Comparison of ENCODE assay signal across 29 mouse cellular contexts in the genomic region with DNA sequence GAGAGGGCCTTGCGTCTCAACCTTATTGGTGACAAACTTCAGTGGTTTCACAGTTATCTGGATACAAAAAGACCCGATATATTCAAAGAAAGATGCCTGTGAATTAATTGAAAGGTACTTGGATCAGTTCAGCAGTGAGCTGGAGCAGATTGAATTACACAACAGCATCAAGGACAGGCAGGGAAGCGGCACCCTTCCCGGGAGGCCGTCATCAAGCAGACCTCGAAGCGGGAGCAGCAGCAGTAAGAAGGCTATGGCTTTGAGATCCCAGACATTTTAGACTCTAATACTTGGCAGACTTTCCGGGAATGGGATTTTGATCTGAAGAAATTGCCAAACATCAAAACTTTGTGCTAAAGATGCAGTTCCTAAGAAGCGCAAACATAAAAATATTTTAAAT. TPM values are rescaled to one million over a fixed set of nuclear protein-coding genes. Genes with fewer than 3 reads are reported as not detected.
"Had no signal": no experiment of that assay in that cellular context is flagged by ENCODE, and none has a peak within 500 bp of the region (broad histone marks: within the 10 kb centered on the region; RNA-seq: fewer than 3 reads in every experiment).

No protein-coding gene starts in this region.

- ATAC-seq: liver, postnatal 0 days; lung, postnatal 0 days had no signal

- H3K36me3 ChIP-seq: limb, embryonic 12.5 days; limb, embryonic 15.5 days; midbrain, embryonic 10.5 days had no signal

- H3K4me3 ChIP-seq: limb, embryonic 12.5 days; limb, embryonic 15.5 days; megakaryocyte, embryonic 14.5 days; midbrain, embryonic 10.5 days had no signal

- H3K9me3 ChIP-seq: limb, embryonic 12.5 days; limb, embryonic 15.5 days; megakaryocyte, embryonic 14.5 days; midbrain, embryonic 10.5 days had no signal

- H3K27me3 ChIP-seq: limb, embryonic 12.5 days; limb, embryonic 15.5 days; megakaryocyte, embryonic 14.5 days had no signal

- H3K9ac ChIP-seq: limb, embryonic 12.5 days; limb, embryonic 15.5 days; liver, embryonic 14.5 days; liver, postnatal 0 days; lung, embryonic 14.5 days had no signal

- H3K4me2 ChIP-seq: limb, embryonic 12.5 days; limb, embryonic 15.5 days; liver, embryonic 11.5 days; lung, embryonic 14.5 days had no signal

- H3K27ac ChIP-seq: limb, embryonic 12.5 days; limb, embryonic 15.5 days; liver, embryonic 14.5 days; midbrain, embryonic 10.5 days had no signal

- H3K4me1 ChIP-seq: limb, embryonic 12.5 days; limb, embryonic 15.5 days; megakaryocyte, embryonic 14.5 days had no signal

- DNase-seq: kidney, adult 18-20 months; kidney, adult 9 months; kidney, postnatal 10 days; kidney, postnatal 36 days; liver, postnatal 0 days; lung, embryonic 14.5 days; lung, postnatal 36 days; midbrain, embryonic 14.5 days; thymus, adult 18-20 months; thymus, postnatal 36 days had no signal

RNA-seq across cellular contexts. Expression of a gene that starts 4.4 kb away (rescaled TPM):
- total RNA-seq: layer of hippocampus, postnatal 10 days; left cerebral cortex, postnatal 14 days; left cerebral cortex, postnatal 4 days; midbrain, postnatal 0 days had no signal
- polyA plus RNA-seq: limb, embryonic 12.5 days; liver, embryonic 11.5 days; liver, postnatal 0 days; lung, postnatal 0 days; midbrain, embryonic 14.5 days; midbrain, postnatal 0 days; neural tube, embryonic 11.5 days; neural tube, embryonic 14.5 days; urinary bladder, adult 2 months had no signal

RNA-seq across cellular contexts. Expression of a gene that starts 22.7 kb away (rescaled TPM):
- total RNA-seq: layer of hippocampus, adult 8-10 months; layer of hippocampus, postnatal 10 days; left cerebral cortex, adult 8-10 months; left cerebral cortex, postnatal 14 days; left cerebral cortex, postnatal 4 days; midbrain, postnatal 0 days had no signal
- polyA plus RNA-seq: limb, embryonic 12.5 days; limb, embryonic 15.5 days; liver, embryonic 11.5 days; liver, embryonic 14.5 days; liver, postnatal 0 days; lung, embryonic 14.5 days; lung, postnatal 0 days; midbrain, embryonic 14.5 days; midbrain, postnatal 0 days; neural tube, embryonic 11.5 days; neural tube, embryonic 14.5 days; small intestine, adult 2 months; spleen, adult 2 months; stomach, embryonic 16.5 days; urinary bladder, adult 2 months had no signal

RNA-seq across cellular contexts. Expression of a gene that starts 35.0 kb away (rescaled TPM):
- total RNA-seq: layer of hippocampus, adult 8-10 months; layer of hippocampus, postnatal 10 days; left cerebral cortex, adult 8-10 months; left cerebral cortex, postnatal 14 days; left cerebral cortex, postnatal 4 days; midbrain, postnatal 0 days had no signal
- polyA plus RNA-seq: limb, embryonic 12.5 days; limb, embryonic 15.5 days; liver, embryonic 11.5 days; liver, embryonic 14.5 days; liver, postnatal 0 days; lung, embryonic 14.5 days; lung, postnatal 0 days; midbrain, embryonic 10.5 days; midbrain, embryonic 14.5 days; midbrain, postnatal 0 days; neural tube, embryonic 11.5 days; neural tube, embryonic 14.5 days; small intestine, adult 2 months; spleen, adult 2 months; stomach, embryonic 16.5 days; urinary bladder, adult 2 months had no signal

RNA-seq across cellular contexts. Expression of a gene that starts 45.3 kb away (rescaled TPM):
- total RNA-seq: layer of hippocampus, adult 8-10 months; layer of hippocampus, postnatal 10 days; left cerebral cortex, adult 8-10 months; left cerebral cortex, postnatal 14 days; left cerebral cortex, postnatal 4 days; midbrain, postnatal 0 days had no signal
- polyA plus RNA-seq: limb, embryonic 12.5 days; limb, embryonic 15.5 days; liver, embryonic 11.5 days; liver, embryonic 14.5 days; liver, postnatal 0 days; lung, embryonic 14.5 days; lung, postnatal 0 days; midbrain, embryonic 10.5 days; midbrain, embryonic 14.5 days; midbrain, postnatal 0 days; neural tube, embryonic 11.5 days; neural tube, embryonic 14.5 days; small intestine, adult 2 months; spleen, adult 2 months; stomach, embryonic 16.5 days; urinary bladder, adult 2 months had no signal

RNA-seq across cellular contexts. Expression of a gene that starts 53.9 kb away (rescaled TPM):
- total RNA-seq: layer of hippocampus, adult 8-10 months; layer of hippocampus, postnatal 10 days; left cerebral cortex, adult 8-10 months; left cerebral cortex, postnatal 14 days; left cerebral cortex, postnatal 4 days; midbrain, postnatal 0 days had no signal
- polyA plus RNA-seq: limb, embryonic 12.5 days; limb, embryonic 15.5 days; liver, embryonic 11.5 days; liver, embryonic 14.5 days; liver, postnatal 0 days; lung, embryonic 14.5 days; lung, postnatal 0 days; midbrain, embryonic 10.5 days; midbrain, embryonic 14.5 days; neural tube, embryonic 11.5 days; small intestine, adult 2 months; spleen, adult 2 months; stomach, embryonic 16.5 days; urinary bladder, adult 2 months had no signal
